Mouse (Mus musculus): ENCODE data around the gene Lmntd1. TPM values are rescaled to one million over a fixed set of nuclear protein-coding genes. Genes with fewer than 3 reads are reported as not detected.

Gene Lmntd1
- polyA plus RNA-seq, 1 experiment from 2014 or later: 0.83 TPM

GRCm38 (mm10) chr6:145598794-145599555, 15.1 kb downstream of the Lmntd1 start:
- H3K4me2 ChIP-seq (replicated peaks): no peak overlapping the region
- no peaks in the 10 kb centered on the region for H3K36me3 ChIP-seq
- no peak overlapping the region for H3K4me3 ChIP-seq
- H3K9me3 ChIP-seq: no peaks in the 10 kb centered on the region
- 54% methylated on average over 11 of the region's 11 CpGs for WGBS
- H3K27me3 ChIP-seq: no peaks in the 10 kb centered on the region
- peak overlapping the region; percentile 35 for H3K27ac ChIP-seq (replicated peaks)
- ATAC-seq (replicated peaks): peak; percentile 69
- peaks cover 13% of the 10 kb centered on the region for H3K4me1 ChIP-seq
- H3K9ac ChIP-seq (replicated peaks): no peak overlapping the region

DNA sequence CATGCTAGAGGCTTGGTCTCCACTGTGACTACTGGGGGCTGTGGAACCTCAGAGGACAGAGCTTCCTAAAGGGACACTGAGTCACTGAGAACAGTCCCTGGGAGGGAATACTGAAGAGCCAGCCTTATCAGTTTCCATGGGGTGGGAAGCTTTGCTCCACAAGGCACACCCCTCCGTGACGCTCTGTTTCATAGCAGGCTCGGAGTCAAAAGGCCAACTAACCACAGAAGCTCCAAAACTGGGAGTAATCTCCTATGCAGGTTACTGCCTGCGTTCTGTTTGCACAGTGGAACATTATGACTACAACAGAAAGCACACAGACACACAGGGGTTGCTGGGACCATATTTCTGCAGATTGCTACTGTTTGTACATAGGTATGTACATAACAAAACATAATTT, 18.2 kb downstream of the Lmntd1 start:
- WGBS: 87% methylated on average over 4 of the region's 4 CpGs

DNA sequence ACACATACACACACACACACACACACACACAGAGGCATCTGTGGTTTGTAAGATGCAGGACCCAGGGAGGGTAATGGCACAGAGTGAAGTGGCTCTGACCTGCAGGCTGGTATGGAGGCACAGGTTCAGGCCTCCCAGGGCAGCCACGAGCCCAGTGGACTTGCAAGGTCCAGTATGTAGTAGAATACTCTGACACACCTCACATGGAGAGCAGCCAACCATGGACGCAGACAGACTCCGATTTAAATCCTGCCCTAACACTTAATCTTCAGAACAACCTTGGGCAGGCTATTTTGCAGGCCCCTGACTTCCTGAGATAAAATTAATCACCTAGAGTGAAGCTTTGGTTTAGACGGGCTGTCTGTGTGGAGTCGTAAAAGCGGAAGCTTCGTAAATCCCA, 20.1 kb downstream of the Lmntd1 start:
- WGBS: 79% methylated on average over 7 of the region's 7 CpGs

More for the DNA sequence above, 18.2 kb downstream of the Lmntd1 start:
- no peak overlapping the region for H3K4me2 ChIP-seq (replicated peaks)
- H3K9me3 ChIP-seq: no peaks in the 10 kb centered on the region
- peaks cover 31% of the 10 kb centered on the region for H3K4me1 ChIP-seq
- H3K9ac ChIP-seq (replicated peaks): no peak overlapping the region
- H3K36me3 ChIP-seq: no peaks in the 10 kb centered on the region
- no peak overlapping the region for H3K4me3 ChIP-seq
- no peak overlapping the region for H3K27ac ChIP-seq (replicated peaks)
- no peaks in the 10 kb centered on the region for H3K27me3 ChIP-seq
- ATAC-seq (replicated peaks): no peak

GRCm38 (mm10) chr6:145592531-145592998, 21.6 kb downstream of the Lmntd1 start:
- WGBS: 44% methylated on average over 8 of the region's 8 CpGs
- no peaks in the 10 kb centered on the region for H3K27me3 ChIP-seq
- peak; percentile 47; the same call in 1 of the 2 replicates for ATAC-seq (replicated peaks)
- no peak overlapping the region for H3K9ac ChIP-seq (replicated peaks)
- H3K9me3 ChIP-seq: no peaks in the 10 kb centered on the region
- peak overlapping the region; percentile 62 for H3K27ac ChIP-seq (replicated peaks)
- no peaks in the 10 kb centered on the region for H3K36me3 ChIP-seq
- H3K4me1 ChIP-seq: peaks cover 18% of the 10 kb centered on the region
- no peak overlapping the region for H3K4me2 ChIP-seq (replicated peaks)
- no peak overlapping the region for H3K4me3 ChIP-seq

More for the DNA sequence above, 20.1 kb downstream of the Lmntd1 start:
- Histone ChIP-seq H3K4me2 (replicated peaks) (no peak overlapping the region), H3K9me3 (no peaks in the 10 kb centered on the region), H3K9ac (replicated peaks) (no peak overlapping the region), H3K27me3 (no peaks in the 10 kb centered on the region), H3K27ac (replicated peaks) (no peak overlapping the region), H3K4me3 (no peak overlapping the region), H3K4me1 (peaks cover 26% of the 10 kb centered on the region), H3K36me3 (no peaks in the 10 kb centered on the region)
- ATAC-seq (replicated peaks): no peak

DNA sequence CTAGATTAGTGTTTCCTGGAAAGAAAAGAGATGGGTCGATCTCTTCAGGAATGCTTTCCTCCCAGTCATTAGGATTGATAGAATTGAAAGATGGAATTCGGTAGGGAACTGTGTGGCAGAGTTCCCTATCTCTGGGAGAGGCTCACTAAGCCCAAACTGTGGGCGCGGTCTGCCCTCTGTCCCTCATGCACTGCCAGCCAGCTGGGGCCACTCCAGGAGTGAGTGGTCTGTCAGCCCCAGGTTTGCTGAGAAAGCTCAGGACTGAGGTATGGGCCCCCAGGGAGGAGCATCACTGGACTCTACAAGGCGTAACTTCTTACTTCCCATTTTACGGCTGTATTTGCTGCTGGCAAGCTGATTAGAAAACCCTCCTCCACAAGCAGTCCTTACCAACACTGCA, 22.1 kb downstream of the Lmntd1 start:
- Histone ChIP-seq H3K4me1 (peaks cover 18% of the 10 kb centered on the region), H3K4me2 (replicated peaks) (no peak overlapping the region), H3K36me3 (no peaks in the 10 kb centered on the region), H3K9me3 (no peaks in the 10 kb centered on the region), H3K27me3 (no peaks in the 10 kb centered on the region), H3K9ac (replicated peaks) (no peak overlapping the region), H3K4me3 (no peak overlapping the region), H3K27ac (replicated peaks) (peak overlapping the region; percentile 62)
- WGBS: 75% methylated on average over 6 of the region's 6 CpGs
- ATAC-seq (replicated peaks): no peak

DNA sequence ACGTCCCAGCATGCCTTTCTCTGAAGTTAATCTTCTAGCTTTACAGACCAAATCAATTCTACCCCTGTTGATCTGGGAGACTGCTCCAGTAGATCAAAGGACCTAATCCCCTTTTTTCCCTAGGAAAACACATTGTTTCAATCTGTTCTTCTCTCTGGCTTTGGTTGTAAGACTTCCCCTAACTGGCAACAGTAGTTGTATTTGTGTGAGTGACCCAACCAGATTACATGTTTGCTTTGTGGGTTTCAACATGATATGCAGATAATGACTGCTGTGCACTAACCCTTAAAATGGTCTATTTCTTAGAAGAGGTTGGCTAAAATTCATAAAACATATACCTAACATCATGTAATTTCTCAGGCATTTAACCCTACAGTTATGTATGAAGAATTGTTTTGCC, 22.5 kb downstream of the Lmntd1 start:
- 44% methylated on average over 1 of the region's 1 CpGs for WGBS
- peaks cover 18% of the 10 kb centered on the region for H3K4me1 ChIP-seq
- no peaks in the 10 kb centered on the region for H3K9me3 ChIP-seq
- H3K36me3 ChIP-seq: no peaks in the 10 kb centered on the region
- no peak overlapping the region for H3K4me2 ChIP-seq (replicated peaks)
- no peaks in the 10 kb centered on the region for H3K27me3 ChIP-seq
- no peak overlapping the region for H3K9ac ChIP-seq (replicated peaks)
- no peak overlapping the region for H3K27ac ChIP-seq (replicated peaks)
- no peak for ATAC-seq (replicated peaks)
- H3K4me3 ChIP-seq: no peak overlapping the region

GRCm38 (mm10) chr6:145590501-145591293, 23.4 kb downstream of the Lmntd1 start:
- no peak overlapping the region for H3K9ac ChIP-seq (replicated peaks)
- peak overlapping the region; percentile 21; the same call in 1 of the 2 replicates for H3K27ac ChIP-seq (replicated peaks)
- no peaks in the 10 kb centered on the region for H3K9me3 ChIP-seq
- no peaks in the 10 kb centered on the region for H3K27me3 ChIP-seq
- no peak overlapping the region for H3K4me2 ChIP-seq (replicated peaks)
- no peak overlapping the region for H3K4me3 ChIP-seq
- 84% methylated on average over 11 of the region's 11 CpGs for WGBS
- peak; percentile 59 for ATAC-seq (replicated peaks)
- no peaks in the 10 kb centered on the region for H3K36me3 ChIP-seq
- H3K4me1 ChIP-seq: peaks cover 20% of the 10 kb centered on the region

- peak; percentile 89 for ATAC-seq (replicated peaks)
- H3K4me3 ChIP-seq: 0 out of 2 replicates have a peak overlapping the region, but pooled peaks have one; percentile 3
- peak overlapping the region; percentile 68 for H3K27ac ChIP-seq (replicated peaks)
- H3K4me2 ChIP-seq (replicated peaks): peak overlapping the region; percentile 28
- no peaks in the 10 kb centered on the region for H3K27me3 ChIP-seq
- WGBS: 40% methylated on average over 21 of the region's 21 CpGs
- no peaks in the 10 kb centered on the region for H3K36me3 ChIP-seq
- peaks cover 11% of the 10 kb centered on the region for H3K4me1 ChIP-seq
- H3K9ac ChIP-seq (replicated peaks): no peak overlapping the region
- no peaks in the 10 kb centered on the region for H3K9me3 ChIP-seq
Measured at GRCm38 (mm10) chr6:145585052-145585973, 28.8 kb downstream of the Lmntd1 start.

GRCm38 (mm10) chr6:145581366-145582170, 32.6 kb downstream of the Lmntd1 start:
- Histone ChIP-seq H3K4me1 (peaks cover 23% of the 10 kb centered on the region), H3K9ac (replicated peaks) (no peak overlapping the region), H3K36me3 (no peaks in the 10 kb centered on the region), H3K9me3 (no peaks in the 10 kb centered on the region), H3K4me3 (no peak overlapping the region), H3K27ac (replicated peaks) (no peak overlapping the region), H3K27me3 (no peaks in the 10 kb centered on the region), H3K4me2 (replicated peaks) (no peak overlapping the region)
- ATAC-seq (replicated peaks): no peak
- WGBS: 70% methylated on average over 10 of the region's 10 CpGs

- no peaks in the 10 kb centered on the region for H3K27me3 ChIP-seq
- no peak for ATAC-seq (replicated peaks)
- H3K4me1 ChIP-seq: peaks cover 12% of the 10 kb centered on the region
- H3K9ac ChIP-seq (replicated peaks): no peak overlapping the region
- no peak overlapping the region for H3K27ac ChIP-seq (replicated peaks)
- no peaks in the 10 kb centered on the region for H3K9me3 ChIP-seq
- whole genome bisulfite sequencing: 93% methylated on average over 3 of the region's 3 CpGs
- no peaks in the 10 kb centered on the region for H3K36me3 ChIP-seq
- H3K4me3 ChIP-seq: no peak overlapping the region
- H3K4me2 ChIP-seq (replicated peaks): no peak overlapping the region
Measured at GRCm38 (mm10) chr6:145579761-145580160, 34.4 kb downstream of the Lmntd1 start.
